Mouse (Mus musculus) MEL (cell line): ENCODE results near the gene Zfp382. TPM values are rescaled to one million over a fixed set of nuclear protein-coding genes. Genes with fewer than 3 reads are reported as not detected.

ENCODE experiments used
- DNase-seq: peaks from one replicate; pipeline ENCODE4 v3.0.0; 2011; ENCODE audit warnings: low read depth, low spot score
- H3K27ac ChIP-seq: 2 replicates; pipeline ENCODE4 v1.5.1; 2012; ENCODE audit warnings: low read depth, mild to moderate bottlenecking, control low read depth, low read length, moderate library complexity; ENCODE audit not compliant: control insufficient read depth
- H3K27me3 ChIP-seq, 2 experiments: fragments of 150-350 bp in 1 of 2; sonication (generic) in 1 of 2; 2 replicates each; pipeline ENCODE4 v1.6.1; 2012; ENCODE audit warnings: low read length in 2 of 2, mild to moderate bottlenecking in 2 of 2, improper control_type of control experiment in 1 of 2, moderate library complexity in 1 of 2; ENCODE audit not compliant: insufficient read depth in 2 of 2, control insufficient read depth in 1 of 2
- H3K36me3 ChIP-seq, 2 experiments: 2 replicates each; pipeline ENCODE4 v1.6.1; 2012 to 2014; ENCODE audit warnings: low read length in 2 of 2, improper control_type of control experiment in 1 of 2, inconsistent platforms in 1 of 2, mild to moderate bottlenecking in 1 of 2; ENCODE audit not compliant: insufficient read depth in 2 of 2, control insufficient read depth in 1 of 2
- H3K4me1 ChIP-seq, 2 experiments: fragments of 150-350 bp in 1 of 2; sonication (generic) in 1 of 2; 2 replicates each; pipeline ENCODE4 v1.6.1; 2012; ENCODE audit warnings: low read length in 2 of 2, improper control_type of control experiment in 1 of 2, mild to moderate bottlenecking in 1 of 2; ENCODE audit not compliant: insufficient read depth in 2 of 2, control insufficient read depth in 1 of 2
- H3K4me3 ChIP-seq, 2 experiments: fragments of 150-350 bp in 1 of 2; sonication (generic) in 1 of 2; 2 replicates each; pipeline ENCODE4 v1.5.1; 2012; ENCODE audit warnings: low read depth in 2 of 2, low read length in 2 of 2, mild to moderate bottlenecking in 2 of 2, moderate library complexity in 2 of 2, control low read depth in 1 of 2, improper control_type of control experiment in 1 of 2; ENCODE audit not compliant: control insufficient read depth in 1 of 2, insufficient read depth in 1 of 2
- H3K79me2 ChIP-seq: 2 replicates; pipeline ENCODE4 v1.6.1; 2012; ENCODE audit warnings: mild to moderate bottlenecking, low read length, moderate library complexity; ENCODE audit not compliant: control insufficient read depth, poor library complexity, insufficient read depth
- H3K9ac ChIP-seq: 2 replicates; pipeline ENCODE4 v1.6.1; 2012; ENCODE audit warnings: low read depth, mild to moderate bottlenecking, control low read depth, low read length, moderate library complexity; ENCODE audit not compliant: control insufficient read depth, poor library complexity, severe bottlenecking
- H3K9me3 ChIP-seq: fragments of 150-350 bp; sonication (generic); replicated peaks from 2 replicates; pipeline ENCODE4 v1.6.1; 2012; ENCODE audit warnings: mild to moderate bottlenecking, low read length, improper control_type of control experiment, moderate library complexity; ENCODE audit not compliant: insufficient read depth
- BHLHE40 ChIP-seq: IDR thresholded peaks from 2 replicates; pipeline ENCODE4 v1.6.1; 2012; ENCODE audit warnings: low read depth, mild to moderate bottlenecking, inconsistent platforms, low read length, improper control_type of control experiment, borderline replicate concordance
- CHD1 ChIP-seq: IDR thresholded peaks from 2 replicates; pipeline ENCODE4 v1.6.1; 2012; ENCODE audit warnings: low read depth, mild to moderate bottlenecking, inconsistent platforms, low read length, improper control_type of control experiment
- ELF1 ChIP-seq: IDR thresholded peaks from 2 replicates; pipeline ENCODE4 v1.6.1; 2014; ENCODE audit warnings: low read depth, mild to moderate bottlenecking, inconsistent platforms, low read length, improper control_type of control experiment, moderate library complexity
- GABPA ChIP-seq: IDR thresholded peaks from 2 replicates; pipeline ENCODE4 v1.6.1; 2012; ENCODE audit warnings: low read depth, mild to moderate bottlenecking, inconsistent platforms, low read length, improper control_type of control experiment, moderate library complexity
- HCFC1 ChIP-seq: IDR thresholded peaks from 2 replicates; pipeline ENCODE4 v1.6.1; 2012; ENCODE audit warnings: low read depth, mild to moderate bottlenecking, inconsistent platforms, low read length, improper control_type of control experiment, moderate library complexity
- JUND ChIP-seq: IDR thresholded peaks from 2 replicates; pipeline ENCODE4 v1.6.1; 2011; ENCODE audit warnings: low read depth, mild to moderate bottlenecking, improper control_type of control experiment, low read length
- KAT2A ChIP-seq: conservative IDR thresholded peaks from 2 replicates; pipeline ENCODE4 v1.6.1; 2012; ENCODE audit warnings: low read depth, low read length, improper control_type of control experiment, inconsistent platforms
- MAFK ChIP-seq: IDR thresholded peaks from 2 replicates; pipeline ENCODE4 v1.6.1; 2011; ENCODE audit warnings: low read depth, mild to moderate bottlenecking, low read length, improper control_type of control experiment, borderline replicate concordance
- MAX ChIP-seq: IDR thresholded peaks from 2 replicates; pipeline ENCODE4 v1.6.1; 2011; ENCODE audit warnings: low read length, improper control_type of control experiment
- MEF2A ChIP-seq: IDR thresholded peaks from 2 replicates; pipeline ENCODE4 v1.6.1; 2014; ENCODE audit warnings: low read depth, mild to moderate bottlenecking, inconsistent platforms, low read length, improper control_type of control experiment; ENCODE audit not compliant: poor library complexity, insufficient replicate concordance, severe bottlenecking; ENCODE audit errors: extremely low read depth
- MYB ChIP-seq: IDR thresholded peaks from 2 replicates; pipeline ENCODE4 v1.6.1; 2011; ENCODE audit warnings: mild to moderate bottlenecking, low read depth, low read length, improper control_type of control experiment
- MYC ChIP-seq: IDR thresholded peaks from 2 replicates; pipeline ENCODE4 v1.6.1; 2011; ENCODE audit warnings: low read depth, mild to moderate bottlenecking, low read length, improper control_type of control experiment, moderate library complexity
- NELFE ChIP-seq: IDR thresholded peaks from 2 replicates; pipeline ENCODE4 v1.6.1; 2011; ENCODE audit warnings: low read depth, low read length, improper control_type of control experiment
- NRF1 ChIP-seq: IDR thresholded peaks from 2 replicates; pipeline ENCODE4 v1.6.1; 2014; ENCODE audit warnings: low read depth, mild to moderate bottlenecking, inconsistent platforms, low read length, improper control_type of control experiment, moderate library complexity; ENCODE audit not compliant: poor library complexity, insufficient read depth, severe bottlenecking
- POLR2A ChIP-seq, 2 experiments: IDR thresholded peaks; 2 replicates each; pipeline ENCODE4 v1.6.1; 2011 to 2012; ENCODE audit warnings: low read length in 2 of 2, mild to moderate bottlenecking in 2 of 2, control low read depth in 1 of 2, improper control_type of control experiment in 1 of 2, low read depth in 1 of 2, moderate library complexity in 1 of 2; ENCODE audit not compliant: control insufficient read depth in 1 of 2, insufficient read depth in 1 of 2, poor library complexity in 1 of 2
- POLR2AphosphoS2 ChIP-seq: IDR thresholded peaks from 2 replicates; pipeline ENCODE4 v1.6.1; 2011; ENCODE audit warnings: low read length, improper control_type of control experiment
- RAD21 ChIP-seq: IDR thresholded peaks from 2 replicates; pipeline ENCODE4 v1.6.1; 2011; ENCODE audit warnings: mild to moderate bottlenecking, low read depth, low read length, improper control_type of control experiment
- TAL1 ChIP-seq: IDR thresholded peaks from 2 replicates; pipeline ENCODE4 v1.6.1; 2012; ENCODE audit warnings: mild to moderate bottlenecking, inconsistent platforms, low read length, moderate library complexity, mixed read lengths
- TBP ChIP-seq: IDR thresholded peaks from 2 replicates; pipeline ENCODE4 v1.8.0; 2011; ENCODE audit warnings: low read depth, low read length, improper control_type of control experiment
- TCF12 ChIP-seq: IDR thresholded peaks from 2 replicates; pipeline ENCODE4 v1.6.1; 2014; ENCODE audit warnings: low read depth, mild to moderate bottlenecking, inconsistent platforms, low read length, improper control_type of control experiment, moderate library complexity
- UBTF ChIP-seq: IDR thresholded peaks from 2 replicates; pipeline ENCODE4 v1.6.1; 2012; ENCODE audit warnings: low read depth, mild to moderate bottlenecking, inconsistent platforms, low read length, improper control_type of control experiment, moderate library complexity, borderline replicate concordance; ENCODE audit not compliant: insufficient read depth
- USF1 ChIP-seq: IDR thresholded peaks from 2 replicates; pipeline ENCODE4 v1.6.1; 2014; ENCODE audit warnings: low read depth, mild to moderate bottlenecking, inconsistent platforms, low read length, improper control_type of control experiment, moderate library complexity
- USF2 ChIP-seq, 2 experiments: IDR thresholded peaks; 2 replicates each; pipeline ENCODE4 v1.6.1; 2011 to 2012; ENCODE audit warnings: improper control_type of control experiment in 2 of 2, low read length in 2 of 2, borderline replicate concordance in 1 of 2, inconsistent platforms in 1 of 2, low read depth in 1 of 2, mild to moderate bottlenecking in 1 of 2; ENCODE audit not compliant: insufficient read depth in 1 of 2
- ZC3H11A ChIP-seq: IDR thresholded peaks from 2 replicates; pipeline ENCODE4 v1.6.1; 2012; ENCODE audit warnings: low read depth, mild to moderate bottlenecking, inconsistent platforms, low read length, improper control_type of control experiment
- ZMIZ1 ChIP-seq: IDR thresholded peaks from 2 replicates; pipeline ENCODE4 v1.6.1; 2012; ENCODE audit warnings: low read depth, mild to moderate bottlenecking, inconsistent platforms, low read length, improper control_type of control experiment, moderate library complexity
- ZNF384 ChIP-seq: IDR thresholded peaks from 2 replicates; pipeline ENCODE4 v1.6.1; 2012; ENCODE audit warnings: low read depth, mild to moderate bottlenecking, inconsistent platforms, low read length, improper control_type of control experiment
- polyA plus RNA-seq, 2 experiments: library from polyadenylated mRNA; stranded (reverse) in 1 of 2; unstranded in 1 of 2; fragments of >175 nt in 1 of 2; fragments of >200 nt in 1 of 2; gene quantifications; 2 replicates each; pipeline versions ENCODE4 v1.2.1 to v1.2.4; 2012; ENCODE audit warnings: low replicate concordance in 2 of 2, low read depth in 1 of 2; ENCODE audit not compliant: insufficient read length in 2 of 2, insufficient read depth in 1 of 2, missing spikeins in 1 of 2
- total RNA-seq: library from RNA; depleted of rRNA; stranded (reverse); fragments of 300-350 nt; gene quantifications from 2 replicates; pipeline ENCODE4 v1.2.3, GENCODE M21; 2012

Gene Zfp382
- total and polyA plus RNA-seq, 3 experiments = 3.9 to 7.1 TPM; not detected in 1

DNA sequence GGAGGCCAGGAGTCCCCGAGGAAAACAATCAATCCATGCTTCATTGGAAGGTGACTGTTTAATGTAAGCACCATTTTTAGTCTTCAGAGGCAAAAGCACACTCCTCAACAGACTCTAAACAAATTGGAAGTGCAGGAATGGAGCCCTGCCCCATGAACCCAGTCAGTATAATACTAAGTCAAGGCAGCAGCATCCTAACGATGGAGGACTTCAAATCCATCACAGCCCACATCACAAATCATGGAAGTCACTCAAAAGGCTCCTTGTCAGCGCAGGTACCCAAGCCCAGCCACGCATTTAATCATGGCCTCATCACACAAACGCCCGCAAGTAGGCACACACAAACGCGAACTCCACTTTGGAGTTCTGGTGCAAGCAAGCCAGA, 21.4 kb downstream of the Zfp382 start:
- no peak for TF ChIP-seq ELF1
- no peak for TF ChIP-seq CHD1
- no peak for TF ChIP-seq MAFK
- TF ChIP-seq POLR2A (IDR thresholded peaks at IDR 0.05; ENCODE audit: control insufficient read depth in 1 of 2, insufficient read depth in 1 of 2, low read depth in 1 of 2, low read length in 2 of 2, poor library complexity in 1 of 2) = no peak
- no peak for TF ChIP-seq TCF12
- TF ChIP-seq ZNF384 = no peak
- no peak for TF ChIP-seq MEF2A
- TF ChIP-seq BHLHE40 = no peak
- no peak for TF ChIP-seq USF1
- no peak for TF ChIP-seq JUND
- TF ChIP-seq POLR2AphosphoS2 = no peak
- TF ChIP-seq UBTF = no peak
- no peak for TF ChIP-seq HCFC1
- no peak for TF ChIP-seq RAD21
- TF ChIP-seq USF2 (IDR thresholded peaks at IDR 0.05; ENCODE audit: borderline replicate concordance in 1 of 2, insufficient read depth in 1 of 2, low read depth in 1 of 2, low read length in 2 of 2) = no peak
- no peak for TF ChIP-seq TAL1
- TF ChIP-seq NRF1 = no peak
- no peak for TF ChIP-seq GABPA
- no peak for TF ChIP-seq NELFE
- no peak for TF ChIP-seq ZC3H11A
- H3K9me3 ChIP-seq = no peaks in the 10 kb centered on the region
- H3K27ac ChIP-seq = no peak overlapping the region
- DNase-seq = no peak
- no peaks in the 10 kb centered on the region for H3K4me1 ChIP-seq
- no peaks in the 10 kb centered on the region for H3K79me2 ChIP-seq
- H3K36me3 ChIP-seq = peaks cover 0 to 1% of the 10 kb centered on the region in 2 experiments; a peak in 1 of 4 replicates
- H3K27me3 ChIP-seq = no peaks in the 10 kb centered on the region
- no peak overlapping the region for H3K9ac ChIP-seq
- H3K4me3 ChIP-seq = no peak overlapping the region

- Histone ChIP-seq H3K4me3 (no peak overlapping the region), H3K36me3 (peaks cover 0 to 1% of the 10 kb centered on the region in 2 experiments; a peak in 1 of 4 replicates), H3K9me3 (no peaks in the 10 kb centered on the region), H3K27me3 (no peaks in the 10 kb centered on the region), H3K4me1 (no peaks in the 10 kb centered on the region), H3K79me2 (no peaks in the 10 kb centered on the region), H3K27ac (no peak overlapping the region), H3K9ac (no peak overlapping the region)
- TF ChIP-seq BHLHE40 (no peak), GABPA (no peak), ZC3H11A (no peak), KAT2A (no peak), MYB (no peak), MAX (no peak), ZMIZ1 (no peak), MYC (no peak), TBP (no peak)
- DNase-seq = no peak
Observed at GRCm38 (mm10) chr7:30143555-30144209, 21.9 kb downstream of the Zfp382 start.
